Mouse (Mus musculus) ES-Bruce4 (cell line): Measurements from ENCODE around the gene Ccnq.

Source experiments
- CTCF ChIP-seq: IDR thresholded peaks from one replicate; pipeline ENCODE4 v1.8.1; 2011; ENCODE audit warnings: low read depth, low read length
- POLR2A ChIP-seq: IDR thresholded peaks from one replicate; pipeline ENCODE4 v1.8.1; 2011; ENCODE audit warnings: low read length; ENCODE audit not compliant: insufficient read depth

DNA sequence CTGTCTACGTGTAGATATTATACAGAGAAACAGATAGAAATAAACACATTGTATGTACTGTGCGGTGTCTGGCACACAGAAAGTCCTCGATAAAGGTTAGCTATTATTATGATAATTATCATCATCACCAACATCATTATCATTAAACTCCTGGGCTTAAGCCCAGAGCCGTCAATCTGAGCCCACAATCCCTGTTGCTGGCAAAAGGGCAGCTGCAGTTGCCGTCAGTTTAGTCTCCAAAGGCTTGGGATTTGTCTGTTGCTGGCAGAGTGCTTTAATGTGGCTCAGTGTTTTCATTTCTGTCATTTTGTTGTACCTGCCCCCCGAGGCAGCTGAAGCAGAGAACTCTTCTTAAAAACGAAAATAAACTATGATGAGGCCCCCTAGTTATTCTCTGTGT lies 9.6 kb downstream of the Ccnq start:
- TF ChIP-seq CTCF: no peak
- no peak for TF ChIP-seq POLR2A
